10 mouse cellular contexts compared by ENCODE assay signal in the genomic region with DNA sequence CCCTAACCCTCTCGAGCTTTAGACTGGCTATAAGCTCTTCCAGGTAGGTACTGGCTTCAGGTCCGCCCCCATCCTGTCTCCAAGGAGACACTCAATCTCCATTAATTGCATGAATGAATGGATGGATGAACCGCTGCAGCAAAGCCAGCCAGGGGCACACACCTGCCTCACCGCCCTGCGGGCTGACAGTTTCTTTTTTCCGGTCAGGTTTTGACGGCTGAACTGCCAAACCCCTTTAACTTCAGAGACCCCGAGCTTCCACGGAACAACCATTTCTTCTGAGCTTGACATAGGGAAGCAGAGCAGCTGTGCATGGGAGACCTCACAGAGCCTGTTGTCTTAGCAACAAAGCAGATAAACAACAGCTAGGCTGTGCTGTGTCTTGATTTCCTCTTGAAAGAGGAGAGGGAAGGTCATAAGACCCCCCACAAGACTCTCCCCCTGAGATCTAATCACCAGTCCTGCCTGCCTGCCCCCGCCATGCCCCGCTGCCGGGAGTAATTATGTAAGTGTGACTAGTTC. TPM values are rescaled to one million over a fixed set of nuclear protein-coding genes. Genes with fewer than 3 reads are reported as not detected.
DNase-seq lines count a peak whose midpoint lies in the region; ATAC-seq lines count a peak whose summit lies in the region.
"Had no signal": no experiment of that assay in that cellular context is flagged by ENCODE, and none has a peak within 500 bp of the region (broad histone marks: within the 10 kb centered on the region; RNA-seq: fewer than 3 reads in every experiment).

No protein-coding gene starts in this region.

- no peak overlapping the region for H3K4me3 ChIP-seq in kidney, embryonic 14.5 days (ENCODE audit: low read length)
- no peak overlapping the region for H3K4me3 ChIP-seq in hindbrain, embryonic 12.5 days
- no peak overlapping the region for H3K4me3 ChIP-seq in midbrain, embryonic 16.5 days (ENCODE audit: low read depth, low read length)

- peak; percentile 88 for ATAC-seq in kidney, embryonic 14.5 days (ENCODE audit: low FRiP score, low TSS enrichment)
- peak; percentile 63 for ATAC-seq in hindbrain, embryonic 12.5 days (ENCODE audit: low FRiP score)
- ATAC-seq in midbrain, embryonic 16.5 days: peak; percentile 74

- no peak overlapping the region for H3K27ac ChIP-seq in kidney, embryonic 14.5 days (ENCODE audit: low read depth, low read length)
- peak overlapping the region; percentile 35 for H3K27ac ChIP-seq in hindbrain, embryonic 12.5 days
- H3K27ac ChIP-seq in midbrain, embryonic 16.5 days (ENCODE audit: low read length): peak overlapping the region; percentile 24; the same call in 1 of the 2 replicates

- H3K9me3 ChIP-seq in kidney, embryonic 14.5 days (ENCODE audit: control insufficient read depth, low read length): no peaks in the 10 kb centered on the region
- H3K9me3 ChIP-seq in hindbrain, embryonic 12.5 days (replicated peaks): no peaks in the 10 kb centered on the region
- no peaks in the 10 kb centered on the region; the same call in 1 of the 2 replicates for H3K9me3 ChIP-seq in midbrain, embryonic 16.5 days (replicated peaks; ENCODE audit: control insufficient read depth, low read length, poor library complexity, severe bottlenecking)

- H3K4me2 ChIP-seq in kidney, embryonic 14.5 days (replicated peaks; ENCODE audit: low read depth, low read length): peak overlapping the region; percentile 17; the same call in 1 of the 2 replicates
- 0 out of 2 replicates have a peak overlapping the region, but pooled peaks have one; percentile 6 for H3K4me2 ChIP-seq in hindbrain, embryonic 12.5 days (replicated peaks)
- peak overlapping the region; percentile 30 for H3K4me2 ChIP-seq in midbrain, embryonic 16.5 days (ENCODE audit: low read length)

- H3K36me3 ChIP-seq in kidney, embryonic 14.5 days (ENCODE audit: control insufficient read depth, insufficient read depth, low read length): no peaks in the 10 kb centered on the region
- no peaks in the 10 kb centered on the region for H3K36me3 ChIP-seq in hindbrain, embryonic 12.5 days
- H3K36me3 ChIP-seq in midbrain, embryonic 16.5 days (ENCODE audit: control insufficient read depth, insufficient read depth, low read length): no peaks in the 10 kb centered on the region

- H3K4me1 ChIP-seq in kidney, embryonic 14.5 days (ENCODE audit: control insufficient read depth, insufficient read depth, low read length): peaks cover 32% of the 10 kb centered on the region
- H3K4me1 ChIP-seq in hindbrain, embryonic 12.5 days: peaks cover 30% of the 10 kb centered on the region
- H3K4me1 ChIP-seq in midbrain, embryonic 16.5 days (ENCODE audit: control insufficient read depth, insufficient read depth, low read length): peaks cover 26% of the 10 kb centered on the region

- H3K9ac ChIP-seq in kidney, embryonic 14.5 days (ENCODE audit: low read depth, low read length): no peak overlapping the region; the same call in 1 of the 2 replicates
- H3K9ac ChIP-seq in hindbrain, embryonic 12.5 days: peak overlapping the region; percentile 15; the same call in 1 of the 2 replicates
- H3K9ac ChIP-seq in midbrain, embryonic 16.5 days (ENCODE audit: low read depth, low read length): no peak overlapping the region

- no peaks in the 10 kb centered on the region for H3K27me3 ChIP-seq in kidney, embryonic 14.5 days (ENCODE audit: control insufficient read depth, insufficient read depth, low read length)
- H3K27me3 ChIP-seq in hindbrain, embryonic 12.5 days: no peaks in the 10 kb centered on the region
- H3K27me3 ChIP-seq in midbrain, embryonic 16.5 days (ENCODE audit: control insufficient read depth, insufficient read depth, low read depth, low read length): no peaks in the 10 kb centered on the region

- no peak for DNase-seq in kidney, postnatal 36 days
- peak; percentile 38 for DNase-seq in embryo, embryonic 9.5 days (ENCODE audit: extremely low spot score)
- DNase-seq in liver (no peak), adipocyte (ENCODE audit: low spot score) (no peak)
- no peak for DNase-seq in urinary bladder, postnatal 25 days (ENCODE audit: low spot score)
- DNase-seq: cerebellum, adult 18-20 months; lung, adult 18-20 months had no signal

- 15% methylated on average over 12 of the region's 12 CpGs for WGBS in kidney, embryonic 14.5 days
- WGBS in hindbrain, embryonic 12.5 days: 22% methylated on average over 12 of the region's 12 CpGs
- 19% methylated on average over 12 of the region's 12 CpGs for WGBS in midbrain, embryonic 16.5 days

RNA-seq across cellular contexts. Expression of a gene that starts 22.1 kb away (rescaled TPM):
- 6.2 and 7.8 TPM in 2 replicates for polyA plus RNA-seq in kidney, embryonic 14.5 days (2014; fragmentation: Nextera tagmentation; extraction: Ambion mirVana)
- polyA plus RNA-seq in hindbrain, embryonic 12.5 days (2016; fragmentation: Nextera tagmentation; extraction: Ambion mirVana): 0.21 and 0.25 TPM in 2 replicates
- polyA plus RNA-seq in midbrain, embryonic 16.5 days (2015; fragmentation: Nextera tagmentation; extraction: Ambion mirVana): 0.09 and 0.26 TPM in 2 replicates
